Mouse (Mus musculus) stomach, embryonic 14.5 days (tissue): Measurements from ENCODE around the gene Acadsb. TPM values are rescaled to one million over a fixed set of nuclear protein-coding genes. Genes with fewer than 3 reads are reported as not detected.

Source experiments
- ATAC-seq: fragments of 200-750 bp; cut with Nextera tagmentation; 2 replicates; pipeline ENCODE4 v1.8.0; 2017; ENCODE audit warnings: low read depth, moderate TSS enrichment; ENCODE audit not compliant: insufficient number of reproducible peaks, insufficient read depth, low FRiP score
- H3K27ac ChIP-seq: fragments of 300-500 bp; sonication (generic); 2 replicates; pipeline ENCODE4 v1.5.1; 2014; ENCODE audit warnings: mild to moderate bottlenecking, low read length, moderate library complexity, mixed read lengths
- H3K27me3 ChIP-seq: fragments of 300-500 bp; sonication (generic); 2 replicates; pipeline ENCODE4 v1.6.1; 2014; ENCODE audit warnings: low read length, control low read depth, mixed read lengths; ENCODE audit not compliant: control insufficient read depth, insufficient read depth
- H3K36me3 ChIP-seq: fragments of 300-500 bp; sonication (generic); 2 replicates; pipeline ENCODE4 v1.6.1; 2014; ENCODE audit warnings: mild to moderate bottlenecking, control low read depth, low read length, moderate library complexity, mixed read lengths; ENCODE audit not compliant: control insufficient read depth, insufficient read depth
- H3K4me1 ChIP-seq: fragments of 300-500 bp; sonication (generic); 2 replicates; pipeline ENCODE4 v1.6.1; 2014; ENCODE audit warnings: low read length, control low read depth, mixed read lengths; ENCODE audit not compliant: control insufficient read depth, insufficient read depth
- H3K4me2 ChIP-seq: fragments of 300-500 bp; sonication (generic); replicated peaks from 2 replicates; pipeline ENCODE4 v1.6.1; 2014; ENCODE audit warnings: low read depth, low read length, control low read depth
- H3K4me3 ChIP-seq: fragments of 300-500 bp; sonication (generic); 2 replicates; pipeline ENCODE4 v1.5.1; 2014; ENCODE audit warnings: low read depth, low read length, control low read depth
- H3K9ac ChIP-seq: fragments of 300-500 bp; sonication (generic); replicated peaks from 2 replicates; pipeline ENCODE4 v1.6.1; 2014; ENCODE audit warnings: low read depth, mild to moderate bottlenecking, control low read depth, low read length, moderate library complexity, mixed read lengths
- H3K9me3 ChIP-seq: fragments of 300-500 bp; sonication (generic); 2 replicates; pipeline ENCODE4 v1.6.1; 2016; ENCODE audit warnings: low read depth, low read length, control low read depth; ENCODE audit not compliant: control insufficient read depth
- WGBS: fragments of 180-500 bp; shearing (Covaris S2); extraction: QIAGEN DNeasy Blood & Tissue Kit; methylation state at CpG from one replicate; pipeline ENCODE4 v1.1.7; 2014; 5-methylcytosine and 5-hydroxymethylcytosine counted together
- polyA plus RNA-seq: library from polyadenylated mRNA; unstranded; fragments of >200 nt; fragmentation: Nextera tagmentation; extraction: Ambion mirVana; gene quantifications from 2 replicates; pipeline ENCODE4 v1.2.1, GENCODE M21; 2014

The Acadsb gene
- polyA plus RNA-seq, 1 experiment from 2014 or later: 109 TPM

DNA sequence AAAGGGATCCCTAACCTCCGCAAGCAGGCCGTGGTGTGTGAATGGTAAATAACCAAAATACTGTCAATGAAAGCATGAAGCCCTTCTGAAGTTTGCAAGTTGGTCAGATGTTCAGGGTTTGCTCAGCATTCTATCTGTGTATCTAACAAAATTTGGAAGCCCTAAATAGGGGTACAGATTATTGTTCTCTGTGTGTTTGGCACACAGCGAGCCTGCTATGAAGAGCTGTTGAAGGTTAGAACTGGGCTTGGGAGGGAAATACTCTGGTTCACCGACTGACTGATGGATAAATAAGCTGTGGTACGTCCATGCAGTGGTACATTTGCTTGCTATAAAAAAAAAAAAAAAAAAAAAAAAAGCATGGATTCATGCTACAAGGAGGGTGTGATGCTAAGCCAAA, 61.1 kb downstream of the Acadsb start:
- 93% methylated on average over 5 of the region's 5 CpGs for WGBS
- ATAC-seq: no peak
- Histone ChIP-seq H3K4me2 (no peak overlapping the region), H3K9ac (no peak overlapping the region), H3K4me3 (no peak overlapping the region), H3K36me3 (no peaks in the 10 kb centered on the region), H3K27me3 (no peaks in the 10 kb centered on the region), H3K9me3 (no peaks in the 10 kb centered on the region), H3K4me1 (no peaks in the 10 kb centered on the region), H3K27ac (no peak overlapping the region)

DNA sequence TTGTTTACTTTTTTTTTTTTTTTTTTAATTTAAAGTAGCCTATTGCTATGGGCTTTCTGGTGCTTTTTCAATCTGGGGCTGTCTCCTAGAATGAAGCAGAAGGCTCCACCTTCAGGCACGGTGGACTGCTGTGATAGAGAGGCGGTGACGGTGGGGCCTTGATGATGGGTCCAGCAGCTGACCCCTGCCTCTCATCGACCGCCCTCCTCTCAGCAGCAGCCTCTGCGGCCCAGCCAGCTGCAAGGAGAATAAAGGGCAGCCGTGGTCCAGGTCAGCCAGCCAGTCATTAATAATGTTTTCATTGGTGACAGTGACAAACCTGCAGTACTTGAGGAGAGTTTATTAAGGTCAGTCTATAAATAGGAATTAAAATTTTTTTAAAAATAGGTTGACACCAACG, 66.7 kb downstream of the Acadsb start:
- H3K4me1 ChIP-seq: no peaks in the 10 kb centered on the region
- no peaks in the 10 kb centered on the region for H3K27me3 ChIP-seq
- no peaks in the 10 kb centered on the region for H3K9me3 ChIP-seq
- H3K36me3 ChIP-seq: no peaks in the 10 kb centered on the region
- no peak overlapping the region for H3K27ac ChIP-seq
- no peak for ATAC-seq
- 14% methylated on average over 8 of the region's 8 CpGs for WGBS
- H3K4me2 ChIP-seq: no peak overlapping the region
- H3K9ac ChIP-seq: no peak overlapping the region
- H3K4me3 ChIP-seq: no peak overlapping the region

DNA sequence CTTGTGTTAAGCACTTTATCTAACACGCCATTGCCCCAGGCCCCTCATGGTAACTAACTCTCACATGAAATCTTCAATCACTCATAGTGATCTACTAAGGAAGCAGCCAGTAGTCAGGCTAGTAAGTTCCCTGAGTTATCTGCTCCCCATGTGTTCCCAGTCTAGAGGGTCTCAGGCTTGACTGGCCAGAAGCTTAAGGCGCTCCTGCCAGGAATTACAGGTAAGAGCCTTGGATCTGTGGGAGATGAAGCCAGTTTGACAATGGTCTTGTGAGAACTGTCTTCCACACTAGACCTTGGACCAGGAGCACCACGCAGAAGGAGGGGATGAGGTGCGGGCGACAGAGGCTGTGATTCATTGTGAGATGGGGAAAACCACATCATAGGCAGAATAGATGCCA, 68.0 kb downstream of the Acadsb start:
- H3K4me2 ChIP-seq: no peak overlapping the region
- H3K9ac ChIP-seq: no peak overlapping the region
- no peak overlapping the region for H3K4me3 ChIP-seq
- no peaks in the 10 kb centered on the region for H3K9me3 ChIP-seq
- no peaks in the 10 kb centered on the region for H3K27me3 ChIP-seq
- H3K4me1 ChIP-seq: no peaks in the 10 kb centered on the region
- H3K36me3 ChIP-seq: no peaks in the 10 kb centered on the region
- 89% methylated on average over 5 of the region's 5 CpGs for WGBS
- ATAC-seq: no peak
- H3K27ac ChIP-seq: no peak overlapping the region

Other genes with a start within 250 kb of the Acadsb start
- not detected in 2 replicates for gene 5430419D17Rik, start 236.2 kb upstream of the Acadsb start, polyA plus RNA-seq
- 0.11 TPM in 1 of 2 replicates, not detected in the other for gene Cuzd1, start 88.3 kb upstream of the Acadsb start, polyA plus RNA-seq
- gene Fam24b, start 81.1 kb upstream of the Acadsb start, polyA plus RNA-seq: not detected in 2 replicates
- not detected in 2 replicates for gene Fam24a, start 76.7 kb upstream of the Acadsb start, polyA plus RNA-seq
- 16.9 and 23.4 TPM in 2 replicates for gene 2310057M21Rik, start 47.8 kb upstream of the Acadsb start, polyA plus RNA-seq
- gene Pstk, start 39.5 kb upstream of the Acadsb start, polyA plus RNA-seq: 79.4 and 82.8 TPM in 2 replicates
- gene Ikzf5, start 80 bp upstream of the Acadsb start, polyA plus RNA-seq: 18.2 and 20.0 TPM in 2 replicates
- 0.72 and 1.1 TPM in 2 replicates for gene Hmx3, start 132.3 kb downstream of the Acadsb start, polyA plus RNA-seq
- gene Hmx2, start 138.2 kb downstream of the Acadsb start, polyA plus RNA-seq: 0.94 and 1.3 TPM in 2 replicates
- 210 and 232 TPM in 2 replicates for gene Bub3, start 149.6 kb downstream of the Acadsb start, polyA plus RNA-seq